Mouse (Mus musculus): ENCODE results near the gene Zfp618. TPM values are rescaled to one million over a fixed set of nuclear protein-coding genes. Genes with fewer than 3 reads are reported as not detected.
A peak's percentile ranks its signal among the peaks of the same experiment; 100 is the strongest.

Zfp618 gene
- 23.9 and 26.6 TPM in 2 replicates for polyA plus RNA-seq (2016; fragmentation: Nextera tagmentation; extraction: Ambion mirVana)

DNA sequence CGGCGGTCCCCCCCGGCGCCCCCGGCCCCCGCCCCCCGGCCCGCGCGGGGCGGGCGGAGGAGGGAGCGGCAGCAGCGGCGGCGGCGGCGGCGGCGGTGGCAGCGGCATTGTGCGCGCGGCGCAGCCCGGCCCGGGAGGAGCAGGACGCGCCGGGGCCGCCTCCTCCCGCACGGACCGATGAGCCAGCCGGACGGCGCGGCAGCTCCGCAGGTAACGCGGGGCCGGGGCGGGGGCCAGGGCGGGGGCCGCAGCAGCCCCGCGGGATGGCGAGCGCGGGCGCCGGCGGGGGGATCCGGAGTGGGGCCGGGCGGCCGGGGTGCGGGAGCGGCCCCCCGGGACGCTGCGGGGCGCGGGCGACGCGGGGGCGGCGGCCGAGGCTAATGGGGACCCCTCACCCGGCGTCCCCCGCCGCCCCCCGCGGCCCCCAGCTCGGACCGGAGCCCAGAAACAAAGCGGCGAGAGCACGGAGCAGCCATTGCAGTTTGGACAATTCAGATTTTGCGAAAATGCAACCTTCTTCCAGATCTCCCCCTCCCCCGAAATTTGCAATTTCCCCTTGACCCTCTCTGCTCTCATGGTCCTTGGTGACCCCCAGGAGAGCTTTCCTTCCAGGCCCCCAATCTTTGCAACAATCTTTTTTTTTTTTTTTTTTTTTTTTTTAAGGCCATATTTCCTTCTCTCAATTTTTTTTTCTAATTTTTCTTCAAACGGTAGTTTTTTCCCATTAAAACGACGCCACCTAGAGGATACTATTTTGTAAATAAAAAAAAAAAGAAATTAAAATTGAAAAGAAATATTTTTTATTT, at the start of gene Zfp618:
TSS of gene Zfp618 (plus strand) at position 77 of the 806 bp plus-strand sequence.
- Histone ChIP-seq H3K36me3 (0 out of 2 replicates have a peak, but pooled peaks cover 7% of the 10 kb centered on the region), H3K27me3 (ENCODE audit: low read depth, poor library complexity, severe bottlenecking) (no peaks in the 10 kb centered on the region), H3K9me3 (replicated peaks) (no peaks in the 10 kb centered on the region), H3K27ac (replicated peaks) (peak within 1 kb of the TSS; percentile 97), H3K4me3 (peak within 1 kb of the TSS; percentile 82), H3K4me1 (peaks cover 22% of the 10 kb centered on the region)
- peak; percentile 54 for DNase-seq (ENCODE audit: low spot score)
- 3% methylated on average over 54 of the region's 86 CpGs for WGBS

DNA sequence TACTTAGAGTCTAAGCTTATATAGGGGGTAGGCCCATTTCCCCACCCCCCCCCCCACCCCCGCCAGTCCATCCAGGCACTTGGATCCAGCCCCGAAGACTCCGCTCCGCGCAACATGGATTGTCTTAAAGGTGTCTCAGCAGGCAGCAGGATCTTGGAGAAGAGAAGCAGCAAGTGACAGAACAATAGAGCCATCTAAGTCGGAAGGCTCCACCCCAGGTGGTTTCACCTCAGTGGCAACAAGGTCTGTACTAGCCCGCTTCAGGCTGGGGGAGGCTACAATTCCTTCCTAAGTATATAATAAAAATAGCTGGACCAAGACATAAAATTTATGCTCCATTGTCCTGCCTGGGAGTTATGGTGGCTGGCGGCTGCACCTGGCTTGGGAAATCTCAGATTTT, 48.3 kb upstream of the Zfp618 start:
- Histone ChIP-seq H3K4me1 (no peaks in the 10 kb centered on the region), H3K27ac (replicated peaks) (no peak overlapping the region), H3K9me3 (replicated peaks) (peaks cover 7% of the 10 kb centered on the region; the same call in 1 of the 2 replicates), H3K36me3 (no peaks in the 10 kb centered on the region), H3K4me3 (no peak overlapping the region), H3K27me3 (ENCODE audit: low read depth, poor library complexity, severe bottlenecking) (no peaks in the 10 kb centered on the region)
- 88% methylated on average over 8 of the region's 8 CpGs for WGBS
- DNase-seq (ENCODE audit: low spot score) = no peak

DNA sequence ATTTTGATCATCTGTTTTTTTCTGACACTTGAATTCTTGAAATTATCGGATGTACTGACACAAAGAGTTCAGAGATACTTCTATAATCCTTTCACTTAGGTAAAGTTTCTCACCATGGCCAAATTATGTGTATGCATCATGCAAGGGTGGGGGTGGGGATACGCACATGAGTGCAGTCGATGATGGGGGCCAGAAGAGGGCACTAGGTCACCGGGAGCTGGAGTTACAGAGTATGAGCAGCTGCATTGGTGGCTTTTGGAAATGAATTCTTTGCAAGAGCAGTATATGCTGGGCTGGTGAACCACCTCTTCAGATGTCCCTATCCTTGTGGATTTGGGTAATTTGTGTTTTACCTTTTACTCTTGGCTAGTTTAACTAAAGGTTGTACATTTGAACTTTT, 31.6 kb upstream of the Zfp618 start:
- Histone ChIP-seq H3K4me1 (no peaks in the 10 kb centered on the region), H3K27me3 (ENCODE audit: low read depth, poor library complexity, severe bottlenecking) (no peaks in the 10 kb centered on the region), H3K36me3 (no peaks in the 10 kb centered on the region), H3K27ac (replicated peaks) (no peak overlapping the region), H3K4me3 (no peak overlapping the region), H3K9me3 (replicated peaks) (no peaks in the 10 kb centered on the region)
- no peak for DNase-seq (ENCODE audit: low spot score)
- 93% methylated on average over 4 of the region's 4 CpGs for WGBS

DNA sequence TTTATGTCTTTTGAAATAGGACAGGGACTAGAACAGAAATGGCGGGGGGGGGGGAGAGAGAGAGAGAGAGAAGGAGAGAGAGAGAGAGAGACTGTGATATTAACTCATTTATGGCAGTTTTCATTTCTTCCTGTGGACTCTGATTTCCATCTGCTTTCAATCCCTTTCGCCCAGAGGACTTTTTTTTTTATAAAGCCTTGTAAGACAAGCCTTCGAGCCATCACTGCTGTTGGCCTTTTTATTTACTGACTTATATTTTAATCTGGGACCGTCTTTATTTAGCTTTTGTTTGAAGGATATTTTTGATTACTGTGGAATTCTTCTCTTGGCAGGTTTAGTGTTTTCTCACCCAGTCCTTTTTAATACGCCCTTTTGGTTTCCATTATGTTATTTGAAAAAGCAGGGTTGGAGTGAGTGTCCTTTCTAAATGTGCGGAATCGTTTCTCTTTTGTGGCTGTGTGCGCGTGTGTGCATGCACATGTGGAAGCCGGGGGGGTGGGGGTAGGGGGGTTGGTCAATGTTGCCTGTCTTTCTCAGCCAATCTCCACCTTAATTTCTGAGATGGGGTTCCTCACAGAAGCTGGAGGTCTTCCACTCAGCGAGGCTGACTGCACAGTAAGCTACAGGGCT, 29.7 kb upstream of the Zfp618 start:
- Histone ChIP-seq H3K27ac (replicated peaks) (no peak overlapping the region), H3K9me3 (replicated peaks) (no peaks in the 10 kb centered on the region), H3K36me3 (no peaks in the 10 kb centered on the region), H3K4me1 (no peaks in the 10 kb centered on the region), H3K4me3 (no peak overlapping the region), H3K27me3 (ENCODE audit: low read depth, poor library complexity, severe bottlenecking) (no peaks in the 10 kb centered on the region)
- DNase-seq (ENCODE audit: low spot score) = no peak
- 84% methylated on average over 11 of the region's 11 CpGs for WGBS

DNA sequence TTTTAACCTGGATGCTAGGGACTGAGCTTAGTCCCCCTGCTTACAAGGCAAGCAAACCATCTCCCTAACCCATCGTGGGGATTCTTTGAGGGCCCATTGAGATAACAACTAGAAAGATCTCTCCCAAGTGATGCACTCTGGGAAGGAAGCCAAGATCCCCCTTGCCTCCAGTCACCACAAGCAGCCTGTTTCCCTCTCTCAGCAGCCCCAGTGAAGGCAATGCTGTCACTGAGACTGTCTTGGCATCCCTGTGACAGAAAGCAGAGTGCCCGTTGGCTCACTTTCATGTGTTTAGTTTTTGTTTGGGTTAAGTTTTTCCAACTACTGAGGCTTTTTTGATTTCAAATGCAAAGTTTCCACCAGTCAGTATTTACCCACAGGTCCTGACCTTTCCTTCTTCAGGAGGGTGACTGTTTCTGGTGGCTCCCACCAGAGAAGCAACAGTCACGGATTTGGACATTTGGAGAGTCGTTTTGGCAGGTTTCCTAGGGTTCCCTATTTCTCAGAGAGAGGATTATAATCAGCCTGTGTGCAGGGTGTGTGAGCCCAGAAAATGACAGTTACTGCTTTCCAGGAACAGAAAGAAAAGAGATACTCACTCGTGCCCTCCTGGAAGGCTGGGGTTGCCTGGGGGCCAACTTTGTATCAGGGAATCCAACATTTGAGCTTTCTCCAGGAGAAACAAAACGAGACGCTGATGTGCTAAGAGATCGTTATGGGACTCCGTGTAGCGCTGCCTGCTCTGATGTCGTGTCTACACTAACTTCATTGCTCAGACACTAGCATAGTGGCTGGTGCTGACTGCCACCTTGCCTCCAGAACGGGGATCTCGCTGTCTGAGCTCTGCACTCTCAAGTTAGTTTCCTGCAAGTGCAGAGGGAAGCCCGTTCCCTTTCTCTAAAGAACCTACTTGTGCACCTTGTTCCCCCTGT, 23.1 kb upstream of the Zfp618 start:
- no peak overlapping the region for H3K4me3 ChIP-seq
- H3K27me3 ChIP-seq (ENCODE audit: low read depth, poor library complexity, severe bottlenecking) = no peaks in the 10 kb centered on the region
- DNase-seq (ENCODE audit: low spot score) = no peak
- no peak overlapping the region for H3K27ac ChIP-seq (replicated peaks)
- no peaks in the 10 kb centered on the region for H3K4me1 ChIP-seq
- no peaks in the 10 kb centered on the region for H3K9me3 ChIP-seq (replicated peaks)
- no peaks in the 10 kb centered on the region for H3K36me3 ChIP-seq
- WGBS = 84% methylated on average over 14 of the region's 14 CpGs

DNA sequence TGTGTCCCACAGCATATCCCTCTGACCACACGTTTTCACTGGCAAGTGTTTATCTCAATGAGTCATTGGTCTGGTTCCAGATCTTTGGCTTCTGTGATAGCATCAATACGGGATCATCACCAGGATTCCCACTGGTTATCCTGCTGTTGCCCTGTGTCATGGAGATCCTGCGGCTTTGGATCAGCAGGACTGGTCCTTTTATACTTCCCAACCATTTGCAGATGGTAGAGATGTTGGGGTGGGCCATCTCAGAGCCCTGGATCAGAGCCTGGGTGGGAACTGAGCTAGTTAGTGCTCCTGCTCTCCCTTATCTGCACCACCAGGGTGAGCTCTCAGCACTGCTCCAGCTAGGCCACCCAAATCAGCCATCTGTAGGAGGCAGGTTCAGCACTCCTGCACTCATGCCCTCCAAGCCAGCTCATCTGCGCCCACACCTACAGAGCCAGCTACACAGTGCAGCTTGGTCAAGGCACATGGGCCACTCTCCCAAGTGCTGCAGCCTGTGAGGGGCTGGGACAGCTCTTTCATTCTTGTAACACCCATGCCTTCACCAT, 21.0 kb upstream of the Zfp618 start:
- DNase-seq (ENCODE audit: low spot score) = no peak
- Histone ChIP-seq H3K9me3 (replicated peaks) (no peaks in the 10 kb centered on the region), H3K27ac (replicated peaks) (no peak overlapping the region), H3K27me3 (ENCODE audit: low read depth, poor library complexity, severe bottlenecking) (no peaks in the 10 kb centered on the region), H3K36me3 (no peaks in the 10 kb centered on the region), H3K4me3 (no peak overlapping the region), H3K4me1 (no peaks in the 10 kb centered on the region)
- 64% methylated on average over 4 of the region's 4 CpGs for WGBS

DNA sequence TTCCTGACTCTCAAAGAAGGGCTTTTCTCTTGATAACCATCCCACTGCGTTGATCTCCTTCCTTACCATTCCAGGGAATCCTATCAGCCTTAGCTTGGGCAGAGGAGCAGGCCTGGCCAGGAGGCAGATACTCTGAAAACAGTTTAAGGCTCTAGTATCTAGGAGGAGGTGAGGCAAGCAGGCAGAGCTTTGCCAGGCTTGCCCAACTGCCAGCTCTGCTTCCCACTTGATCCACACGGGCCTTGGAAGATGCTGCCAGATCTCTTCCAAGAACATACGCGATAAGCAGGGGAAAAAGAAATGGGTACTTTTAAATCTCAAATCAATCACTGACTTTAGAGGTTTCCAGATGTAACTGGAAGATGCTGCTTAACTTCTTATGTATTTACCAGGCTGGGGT, 1.6 kb upstream of the Zfp618 start:
- no peak overlapping the region for H3K27ac ChIP-seq (replicated peaks)
- no peak for DNase-seq (ENCODE audit: low spot score)
- no peaks in the 10 kb centered on the region for H3K9me3 ChIP-seq (replicated peaks)
- 0 out of 2 replicates have a peak, but pooled peaks cover 3% of the 10 kb centered on the region for H3K36me3 ChIP-seq
- 74% methylated on average over 4 of the region's 4 CpGs for WGBS
- peaks cover 17% of the 10 kb centered on the region for H3K4me1 ChIP-seq
- no peak overlapping the region for H3K4me3 ChIP-seq
- H3K27me3 ChIP-seq (ENCODE audit: low read depth, poor library complexity, severe bottlenecking) = no peaks in the 10 kb centered on the region

DNA sequence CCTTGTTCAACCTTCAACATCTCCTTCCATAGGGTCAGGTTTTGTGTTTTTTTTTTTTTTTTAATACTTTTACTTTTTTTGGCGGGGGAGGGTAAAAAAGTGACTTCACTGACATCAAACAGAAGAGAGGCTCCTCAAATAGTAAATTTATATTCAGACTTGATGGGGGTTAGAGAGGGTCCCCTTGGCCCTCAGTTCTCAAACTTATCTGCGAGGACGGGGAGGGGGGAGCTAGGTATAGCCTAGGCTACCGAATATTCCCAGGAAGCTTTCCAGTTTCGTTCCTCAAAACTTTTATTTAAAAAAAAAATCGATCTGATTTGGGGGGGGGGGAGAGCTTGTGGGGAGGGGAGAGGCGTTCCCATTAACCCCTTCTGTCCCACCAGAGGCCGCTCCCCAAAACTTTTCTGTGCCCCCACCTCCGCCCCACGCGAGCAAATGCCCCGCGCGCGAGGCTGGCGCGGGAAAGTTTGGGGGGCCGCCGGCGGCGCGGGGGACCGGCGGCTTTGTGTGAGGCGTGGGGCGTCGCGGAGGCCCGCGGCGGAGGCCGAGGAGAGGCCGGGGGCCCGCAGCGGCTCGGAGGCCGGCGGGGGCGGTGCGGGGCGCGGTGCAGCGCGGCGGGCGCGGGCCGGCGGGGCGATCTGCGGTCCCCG, 403 bp upstream of the Zfp618 start:
- 5% methylated on average over 43 of the region's 52 CpGs for WGBS
- Histone ChIP-seq H3K36me3 (0 out of 2 replicates have a peak, but pooled peaks cover 7% of the 10 kb centered on the region), H3K27me3 (ENCODE audit: low read depth, poor library complexity, severe bottlenecking) (no peaks in the 10 kb centered on the region), H3K4me1 (peaks cover 17% of the 10 kb centered on the region), H3K9me3 (replicated peaks) (no peaks in the 10 kb centered on the region), H3K4me3 (peak overlapping the region; percentile 82), H3K27ac (replicated peaks) (peak overlapping the region; percentile 97)
- DNase-seq (ENCODE audit: low spot score) = peak; percentile 33

DNA sequence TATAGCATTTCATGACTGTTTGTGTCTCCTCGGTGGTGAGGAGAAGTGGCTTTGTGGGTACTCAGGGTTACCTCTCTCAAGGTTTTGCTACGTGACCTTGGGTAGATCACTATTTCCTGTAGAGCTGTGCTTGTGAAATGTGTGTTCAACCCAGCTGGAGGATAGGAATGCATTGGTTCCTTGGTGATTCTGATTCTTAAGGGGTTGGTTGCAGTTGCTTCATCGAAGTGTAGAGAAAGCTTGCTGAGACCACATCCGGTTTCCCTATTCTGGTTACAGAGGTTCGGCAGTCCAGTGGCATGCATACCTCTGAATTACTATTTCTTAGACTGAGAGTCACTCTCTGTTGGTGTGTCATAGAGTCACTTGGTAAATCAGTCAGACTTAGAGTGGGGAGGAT, 4.2 kb downstream of the Zfp618 start:
- DNase-seq (ENCODE audit: low spot score) = no peak
- H3K36me3 ChIP-seq = 0 out of 2 replicates have a peak, but pooled peaks cover 7% of the 10 kb centered on the region
- no peaks in the 10 kb centered on the region for H3K9me3 ChIP-seq (replicated peaks)
- peaks cover 40% of the 10 kb centered on the region for H3K4me1 ChIP-seq
- 92% methylated on average over 5 of the region's 5 CpGs for WGBS
- no peak overlapping the region for H3K4me3 ChIP-seq
- H3K27ac ChIP-seq (replicated peaks) = no peak overlapping the region
- no peaks in the 10 kb centered on the region for H3K27me3 ChIP-seq (ENCODE audit: low read depth, poor library complexity, severe bottlenecking)

DNA sequence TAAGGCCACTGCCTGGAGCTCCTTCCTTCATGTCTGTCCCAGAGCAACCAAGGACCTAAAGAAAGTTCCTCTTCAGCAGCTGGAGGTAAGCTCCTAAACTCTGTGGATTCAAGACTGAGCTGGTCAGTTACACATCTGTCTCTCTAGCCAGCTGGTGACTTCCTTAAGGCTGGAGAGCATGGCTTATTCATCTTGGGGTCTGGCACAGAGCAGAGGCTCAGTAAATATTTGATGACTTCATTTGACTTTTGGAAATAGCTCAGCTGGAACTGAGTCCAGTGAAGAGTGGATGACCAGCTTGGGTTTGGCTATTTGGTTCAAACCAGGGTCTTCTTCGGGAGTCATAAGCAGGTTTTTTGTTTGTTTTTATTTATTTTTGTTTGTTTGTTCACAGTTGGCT, 6.6 kb downstream of the Zfp618 start:
- Histone ChIP-seq H3K27ac (replicated peaks) (no peak overlapping the region), H3K4me3 (no peak overlapping the region), H3K27me3 (ENCODE audit: low read depth, poor library complexity, severe bottlenecking) (no peaks in the 10 kb centered on the region), H3K9me3 (replicated peaks) (peaks cover 4% of the 10 kb centered on the region; the same call in 1 of the 2 replicates), H3K4me1 (peaks cover 28% of the 10 kb centered on the region), H3K36me3 (peaks cover 12% of the 10 kb centered on the region; the same call in 1 of the 2 replicates)
- WGBS = 70% methylated on average over 1 of the region's 1 CpGs
- no peak for DNase-seq (ENCODE audit: low spot score)

DNA sequence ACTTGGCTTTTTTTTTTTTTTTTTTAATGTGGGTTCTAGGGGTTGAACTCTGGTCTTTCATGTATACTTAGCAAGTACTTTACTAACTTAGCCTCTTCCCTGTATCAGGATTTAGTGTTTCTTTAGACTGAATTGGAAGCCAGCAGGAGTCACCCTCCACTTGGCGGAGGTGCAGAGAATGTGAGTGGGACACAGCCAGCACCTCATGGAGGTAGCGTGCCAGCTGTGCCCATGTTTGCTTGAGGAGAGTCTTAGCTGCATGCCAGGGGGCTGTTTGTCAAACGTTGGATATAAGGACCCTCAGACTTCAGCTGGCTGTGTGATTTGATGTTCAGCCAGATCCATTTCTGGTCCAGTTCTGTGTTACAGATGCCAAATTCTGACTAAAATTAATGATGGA, 7.7 kb downstream of the Zfp618 start:
- H3K36me3 ChIP-seq = peaks cover 12% of the 10 kb centered on the region; the same call in 1 of the 2 replicates
- peaks cover 4% of the 10 kb centered on the region; the same call in 1 of the 2 replicates for H3K9me3 ChIP-seq (replicated peaks)
- H3K27me3 ChIP-seq (ENCODE audit: low read depth, poor library complexity, severe bottlenecking) = no peaks in the 10 kb centered on the region
- peaks cover 30% of the 10 kb centered on the region for H3K4me1 ChIP-seq
- no peak overlapping the region for H3K27ac ChIP-seq (replicated peaks)
- DNase-seq (ENCODE audit: low spot score) = no peak
- H3K4me3 ChIP-seq = no peak overlapping the region
- 80% methylated on average over 3 of the region's 3 CpGs for WGBS

DNA sequence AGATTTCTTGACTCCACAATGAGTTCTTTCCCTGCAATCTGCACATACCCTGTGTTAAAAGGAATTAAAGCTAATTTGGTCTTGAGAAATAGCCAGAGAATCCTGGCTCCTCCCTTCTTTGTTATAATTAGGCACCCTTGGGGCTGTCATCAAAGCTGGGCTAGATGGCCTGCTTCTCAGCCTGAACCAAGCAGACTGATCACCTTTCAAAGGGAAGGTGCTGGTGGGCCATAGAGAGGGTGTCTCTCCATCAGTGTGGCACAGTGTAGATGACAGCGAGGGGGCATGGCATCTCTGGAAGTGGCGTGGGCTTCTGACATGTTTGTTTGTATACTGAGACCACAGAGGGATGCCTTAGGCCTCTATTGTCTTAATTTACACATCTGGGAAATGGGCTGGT, 9.5 kb downstream of the Zfp618 start:
- no peak for DNase-seq (ENCODE audit: low spot score)
- H3K9me3 ChIP-seq (replicated peaks) = peaks cover 4% of the 10 kb centered on the region; the same call in 1 of the 2 replicates
- peaks cover 38% of the 10 kb centered on the region for H3K4me1 ChIP-seq
- H3K4me3 ChIP-seq = no peak overlapping the region
- H3K36me3 ChIP-seq = peaks cover 8% of the 10 kb centered on the region
- 91% methylated on average over 2 of the region's 2 CpGs for WGBS
- no peaks in the 10 kb centered on the region for H3K27me3 ChIP-seq (ENCODE audit: low read depth, poor library complexity, severe bottlenecking)
- no peak overlapping the region for H3K27ac ChIP-seq (replicated peaks)

Measured in midbrain, embryonic 10.5 days (tissue).